Mouse (Mus musculus) erythroblast, embryonic 14.5 days (primary cell): ENCODE measurements around the gene Mapkbp1. TPM values are rescaled to one million over a fixed set of nuclear protein-coding genes. Genes with fewer than 3 reads are reported as not detected.
A peak's percentile ranks its signal among the peaks of the same experiment; 100 is the strongest.

Experiments used
- H3K27me3 ChIP-seq: 2 replicates; pipeline ENCODE4 v1.6.1; 2012; ENCODE audit warnings: inconsistent platforms; ENCODE audit not compliant: control insufficient read depth
- H3K36me3 ChIP-seq: 2 replicates; pipeline ENCODE4 v1.6.1; 2012; ENCODE audit warnings: mild to moderate bottlenecking, inconsistent platforms; ENCODE audit not compliant: control insufficient read depth
- H3K4me1 ChIP-seq: 2 replicates; pipeline ENCODE4 v1.6.1; 2012; ENCODE audit warnings: inconsistent platforms; ENCODE audit not compliant: control insufficient read depth
- H3K4me3 ChIP-seq: replicated peaks from 2 replicates; pipeline ENCODE3; 2012; ENCODE audit warnings: moderate library complexity, mild to moderate bottlenecking, inconsistent platforms
- H3K9me3 ChIP-seq: 2 replicates; pipeline ENCODE4 v1.6.1; 2012; ENCODE audit warnings: low read length, inconsistent platforms, mixed read lengths; ENCODE audit not compliant: control insufficient read depth
- GATA1 ChIP-seq: IDR thresholded peaks from 2 replicates; pipeline ENCODE4 v1.6.1; 2012; ENCODE audit warnings: low read length, inconsistent platforms, mixed read lengths
- TAL1 ChIP-seq: IDR thresholded peaks from 3 replicates; pipeline ENCODE4 v1.6.1; 2012; ENCODE audit warnings: low read length, inconsistent platforms, mixed read lengths
- polyA plus RNA-seq: library from polyadenylated mRNA; stranded (reverse); fragments of >175 nt; gene quantifications from 2 replicates; pipeline ENCODE4 v1.2.3, GENCODE M21; 2012

Gene Mapkbp1
- polyA plus RNA-seq = 0.02 TPM in 2 replicates

- Histone ChIP-seq H3K4me3 (peak within 1 kb of the TSS; percentile 84), H3K4me1 (peaks cover 20% of the 10 kb centered on the region), H3K27me3 (no peaks in the 10 kb centered on the region), H3K9me3 (no peaks in the 10 kb centered on the region), H3K36me3 (no peaks in the 10 kb centered on the region)
- TF ChIP-seq TAL1 = no peak
- TF ChIP-seq GATA1 = no peak
These were observed at the start of gene Mapkbp1 for GRCm38 (mm10) chr2:119972537-119972879. Mapkbp1 (plus strand) TSS chr2:119972699.

DNA sequence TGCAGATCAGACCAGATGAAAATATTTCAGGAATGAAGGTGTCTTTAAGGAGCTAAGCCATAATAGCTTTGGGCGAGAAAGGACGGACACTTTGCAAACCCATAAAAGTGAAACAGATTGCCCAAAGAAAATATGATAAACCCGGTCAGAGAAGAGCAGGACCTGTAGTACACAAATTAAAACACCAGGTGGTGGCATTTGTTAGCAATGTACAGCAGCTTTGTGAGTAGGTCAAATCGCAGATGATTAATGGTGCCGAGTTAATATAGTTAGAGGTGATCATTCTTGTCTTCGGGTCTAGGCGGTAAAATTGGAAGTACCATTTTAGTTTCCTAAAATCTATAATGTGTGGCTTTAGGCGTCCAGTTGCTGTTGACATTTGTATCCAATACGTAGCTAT, 1.9 kb upstream of the Mapkbp1 start:
- Histone ChIP-seq H3K4me3 (no peak overlapping the region), H3K36me3 (no peaks in the 10 kb centered on the region; the same call in 1 of the 2 replicates), H3K27me3 (no peaks in the 10 kb centered on the region), H3K4me1 (peaks cover 20% of the 10 kb centered on the region), H3K9me3 (no peaks in the 10 kb centered on the region)
- TF ChIP-seq GATA1 (no peak), TAL1 (no peak)

DNA sequence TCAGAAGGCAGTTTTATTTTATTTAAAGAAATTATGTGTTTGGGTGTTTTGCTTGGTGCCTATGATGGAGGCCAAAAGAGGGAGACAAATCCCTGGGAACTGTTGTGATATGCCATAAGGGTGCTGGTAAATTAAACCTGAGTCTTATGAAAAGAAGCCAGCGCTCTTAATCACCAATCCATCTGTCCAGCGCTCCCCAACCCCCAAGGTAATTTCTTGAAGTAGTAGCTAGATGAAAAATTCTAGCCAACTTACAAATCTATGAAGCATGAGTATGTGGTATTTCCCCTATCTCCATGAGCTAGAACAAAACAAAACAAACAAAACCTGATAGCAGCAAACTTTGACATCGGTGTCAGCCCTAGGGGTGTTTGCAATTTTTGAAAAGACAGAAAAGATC, 1.2 kb upstream of the Mapkbp1 start:
- Histone ChIP-seq H3K27me3 (no peaks in the 10 kb centered on the region), H3K9me3 (no peaks in the 10 kb centered on the region), H3K36me3 (no peaks in the 10 kb centered on the region; the same call in 1 of the 2 replicates), H3K4me1 (peaks cover 20% of the 10 kb centered on the region), H3K4me3 (no peak overlapping the region)
- no peak for TF ChIP-seq TAL1
- TF ChIP-seq GATA1 = no peak

GRCm38 (mm10) chr2:119971837-119972536, 512 bp upstream of the Mapkbp1 start:
- Histone ChIP-seq H3K9me3 (no peaks in the 10 kb centered on the region), H3K4me1 (peaks cover 20% of the 10 kb centered on the region), H3K36me3 (no peaks in the 10 kb centered on the region), H3K27me3 (no peaks in the 10 kb centered on the region), H3K4me3 (peak overlapping the region; percentile 84)
- TF ChIP-seq TAL1 (no peak), GATA1 (no peak)

GRCm38 (mm10) chr2:119980343-119980986, 8.0 kb downstream of the Mapkbp1 start:
- Histone ChIP-seq H3K4me3 (no peak overlapping the region), H3K27me3 (no peaks in the 10 kb centered on the region), H3K9me3 (no peaks in the 10 kb centered on the region), H3K4me1 (0 out of 2 replicates have a peak, but pooled peaks cover 1% of the 10 kb centered on the region), H3K36me3 (no peaks in the 10 kb centered on the region)
- TF ChIP-seq TAL1 (no peak), GATA1 (no peak)

DNA sequence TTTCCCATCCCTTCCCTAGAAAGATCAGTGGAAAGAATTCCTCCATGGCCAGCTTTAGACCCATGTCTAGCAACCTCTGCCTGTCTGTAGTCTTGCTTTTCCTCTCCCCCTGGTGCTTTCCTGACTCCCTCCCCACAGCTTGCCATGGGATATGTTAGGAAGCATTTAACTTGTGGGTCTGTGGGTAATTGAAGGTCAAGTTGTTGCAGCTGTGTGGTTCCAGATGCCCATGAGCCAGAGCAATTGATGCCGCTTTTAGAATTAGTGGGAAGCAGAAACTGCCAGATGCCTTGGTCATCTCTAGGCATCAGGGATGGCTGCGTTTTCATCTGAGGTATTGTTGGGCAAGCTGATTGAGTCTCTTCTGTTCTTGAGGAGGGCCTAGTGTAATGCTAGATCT, 9.1 kb downstream of the Mapkbp1 start:
- TF ChIP-seq TAL1 (no peak), GATA1 (no peak)
- H3K27me3 ChIP-seq = no peaks in the 10 kb centered on the region
- peaks cover 3% of the 10 kb centered on the region; the same call in 1 of the 2 replicates for H3K4me1 ChIP-seq
- no peaks in the 10 kb centered on the region for H3K9me3 ChIP-seq
- no peaks in the 10 kb centered on the region for H3K36me3 ChIP-seq
- H3K4me3 ChIP-seq = no peak overlapping the region

DNA sequence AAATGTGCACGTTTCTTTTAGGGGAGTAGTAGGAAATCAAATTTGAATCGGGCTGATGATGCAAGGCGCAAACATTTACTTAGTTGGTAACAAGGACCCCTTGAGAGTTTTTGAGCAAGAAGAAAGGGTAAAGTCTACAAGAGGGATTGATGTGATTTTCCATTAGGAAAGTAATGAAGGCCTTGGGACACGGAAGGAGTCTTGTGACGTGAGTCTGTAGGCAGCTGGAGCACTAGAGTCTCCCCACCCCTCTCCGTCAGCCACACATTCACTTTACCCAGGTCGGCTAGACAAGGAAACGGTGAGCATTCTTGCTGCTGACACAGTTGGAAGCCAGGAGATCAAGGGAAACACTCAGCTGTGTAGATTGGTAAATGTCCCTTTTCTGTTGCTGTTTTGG, 13.4 kb downstream of the Mapkbp1 start:
- Histone ChIP-seq H3K36me3 (no peaks in the 10 kb centered on the region), H3K4me3 (no peak overlapping the region), H3K9me3 (no peaks in the 10 kb centered on the region), H3K4me1 (peaks cover 2% of the 10 kb centered on the region; the same call in 1 of the 2 replicates), H3K27me3 (no peaks in the 10 kb centered on the region)
- TF ChIP-seq TAL1 = no peak
- no peak for TF ChIP-seq GATA1

- TF ChIP-seq GATA1 (no peak), TAL1 (no peak)
- Histone ChIP-seq H3K36me3 (no peaks in the 10 kb centered on the region), H3K4me1 (peaks cover 2% of the 10 kb centered on the region; the same call in 1 of the 2 replicates), H3K27me3 (no peaks in the 10 kb centered on the region), H3K4me3 (no peak overlapping the region), H3K9me3 (no peaks in the 10 kb centered on the region)
These were observed 13.9 kb downstream of the Mapkbp1 start for GRCm38 (mm10) chr2:119986369-119986768.

GRCm38 (mm10) chr2:119987441-119987840, 14.9 kb downstream of the Mapkbp1 start:
- no peak for TF ChIP-seq TAL1
- Histone ChIP-seq H3K4me3 (no peak overlapping the region), H3K36me3 (no peaks in the 10 kb centered on the region), H3K9me3 (no peaks in the 10 kb centered on the region), H3K4me1 (peaks cover 4% of the 10 kb centered on the region), H3K27me3 (no peaks in the 10 kb centered on the region)

GRCm38 (mm10) chr2:119988952-119989351, 16.5 kb downstream of the Mapkbp1 start:
- no peaks in the 10 kb centered on the region for H3K27me3 ChIP-seq
- H3K9me3 ChIP-seq = no peaks in the 10 kb centered on the region
- no peaks in the 10 kb centered on the region for H3K36me3 ChIP-seq
- H3K4me1 ChIP-seq = peaks cover 5% of the 10 kb centered on the region
- H3K4me3 ChIP-seq = no peak overlapping the region
- TF ChIP-seq TAL1 = no peak
- TF ChIP-seq GATA1 = no peak
